Mouse (Mus musculus): ENCODE results near the gene Vmn1r237. TPM values are rescaled to one million over a fixed set of nuclear protein-coding genes. Genes with fewer than 3 reads are reported as not detected.

Gene Vmn1r237
- polyA plus RNA-seq (2016; fragmentation: Nextera tagmentation; extraction: Ambion mirVana) = not detected in 2 replicates

- H3K27me3 ChIP-seq (ENCODE audit: insufficient read depth, poor library complexity, severe bottlenecking) = no peaks in the 10 kb centered on the region
- H3K9me3 ChIP-seq = peaks cover 12% of the 10 kb centered on the region
- no peaks in the 10 kb centered on the region for H3K36me3 ChIP-seq
- H3K4me1 ChIP-seq (replicated peaks) = no peaks in the 10 kb centered on the region
- no peak within 1 kb of the TSS for H3K4me3 ChIP-seq
- no peak within 1 kb of the TSS for H3K27ac ChIP-seq
- DNase-seq (ENCODE audit: low spot score) = no peak
These were observed at the start of gene Vmn1r237 for GRCm38 (mm10) chr17:21311565-21311964. TSS of gene Vmn1r237 (plus strand) at chr17:21311865.

- H3K4me3 ChIP-seq = no peak overlapping the region
- H3K9me3 ChIP-seq = peaks cover under 1% of the 10 kb centered on the region
- H3K36me3 ChIP-seq = no peaks in the 10 kb centered on the region
- no peak overlapping the region for H3K27ac ChIP-seq
- 12% methylated on average over 4 of the region's 4 CpGs for WGBS
- DNase-seq (ENCODE audit: low spot score) = no peak
- no peaks in the 10 kb centered on the region for H3K27me3 ChIP-seq (ENCODE audit: insufficient read depth, poor library complexity, severe bottlenecking)
- H3K4me1 ChIP-seq (replicated peaks) = no peaks in the 10 kb centered on the region
These were observed 39.6 kb upstream of the Vmn1r237 start for GRCm38 (mm10) chr17:21272103-21272502.

- DNase-seq (ENCODE audit: low spot score) = no peak
- Histone ChIP-seq H3K27ac (no peak within 1 kb of the TSS), H3K36me3 (no peaks in the 10 kb centered on the region), H3K4me3 (no peak within 1 kb of the TSS), H3K27me3 (ENCODE audit: insufficient read depth, poor library complexity, severe bottlenecking) (no peaks in the 10 kb centered on the region), H3K4me1 (replicated peaks) (no peaks in the 10 kb centered on the region), H3K9me3 (peaks cover 16% of the 10 kb centered on the region; the same call in 1 of the 2 replicates)
- WGBS = 81% methylated on average over 3 of the region's 3 CpGs
These were observed 29.0 kb upstream of the Vmn1r237 start, which contains the start of gene Vmn1r236 for GRCm38 (mm10) chr17:21282642-21283041. TSS of gene Vmn1r236 (plus strand) at chr17:21282942.

GRCm38 (mm10) chr17:21284395-21284794 lies 27.3 kb upstream of the Vmn1r237 start:
- Histone ChIP-seq H3K4me3 (no peak overlapping the region), H3K4me1 (replicated peaks) (no peaks in the 10 kb centered on the region), H3K27me3 (ENCODE audit: insufficient read depth, poor library complexity, severe bottlenecking) (no peaks in the 10 kb centered on the region), H3K9me3 (peaks cover 16% of the 10 kb centered on the region; the same call in 1 of the 2 replicates), H3K27ac (no peak overlapping the region), H3K36me3 (no peaks in the 10 kb centered on the region)
- no peak for DNase-seq (ENCODE audit: low spot score)

DNA sequence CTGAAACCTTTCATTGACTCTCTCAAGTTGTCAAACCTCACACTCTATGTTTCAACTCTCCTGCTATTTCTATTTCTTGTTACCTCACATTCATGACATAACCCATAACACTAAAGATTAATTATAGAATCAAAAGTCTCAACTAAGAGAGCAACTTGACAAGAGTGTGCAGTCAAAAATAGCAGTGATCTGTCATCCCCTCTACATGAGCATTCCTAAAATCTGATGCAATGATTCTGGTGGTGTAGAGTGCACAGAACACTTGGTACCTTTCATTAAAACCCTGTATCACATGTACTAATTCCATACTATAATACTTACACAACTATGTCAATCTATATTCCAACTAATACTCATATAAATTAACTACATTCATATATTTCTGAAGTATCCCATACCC lies 22.0 kb upstream of the Vmn1r237 start:
- H3K36me3 ChIP-seq = no peaks in the 10 kb centered on the region
- no peaks in the 10 kb centered on the region for H3K27me3 ChIP-seq (ENCODE audit: insufficient read depth, poor library complexity, severe bottlenecking)
- H3K4me3 ChIP-seq = no peak overlapping the region
- DNase-seq (ENCODE audit: low spot score) = no peak
- H3K27ac ChIP-seq = no peak overlapping the region
- H3K9me3 ChIP-seq = 0 out of 2 replicates have a peak, but pooled peaks cover 5% of the 10 kb centered on the region
- H3K4me1 ChIP-seq (replicated peaks) = no peaks in the 10 kb centered on the region

Other genes starting within 250 kb of the Vmn1r237 start
- gene Vmn1r234, start 85.8 kb upstream of the Vmn1r237 start, polyA plus RNA-seq (2016; fragmentation: Nextera tagmentation; extraction: Ambion mirVana) = not detected in 2 replicates
- not detected in 2 replicates for gene Vmn1r235, start 55.5 kb upstream of the Vmn1r237 start, polyA plus RNA-seq (2016; fragmentation: Nextera tagmentation; extraction: Ambion mirVana)
- not detected in 2 replicates for gene Vmn1r236, start 28.9 kb upstream of the Vmn1r237 start, polyA plus RNA-seq (2016; fragmentation: Nextera tagmentation; extraction: Ambion mirVana)
- gene Zfp677, start 71.9 kb downstream of the Vmn1r237 start, polyA plus RNA-seq (2016; fragmentation: Nextera tagmentation; extraction: Ambion mirVana) = 2.6 TPM in 2 replicates
- gene Zfp54, start 111.4 kb downstream of the Vmn1r237 start, polyA plus RNA-seq (2016; fragmentation: Nextera tagmentation; extraction: Ambion mirVana) = 2.3 and 3.8 TPM in 2 replicates
- gene Zfp51, start 138.5 kb downstream of the Vmn1r237 start, polyA plus RNA-seq (2016; fragmentation: Nextera tagmentation; extraction: Ambion mirVana) = 11.6 and 14.9 TPM in 2 replicates
- 6.3 and 9.6 TPM in 2 replicates for gene Zfp53, start 177.1 kb downstream of the Vmn1r237 start, polyA plus RNA-seq (2016; fragmentation: Nextera tagmentation; extraction: Ambion mirVana)
- gene Zfp52, start 223.7 kb downstream of the Vmn1r237 start, polyA plus RNA-seq (2016; fragmentation: Nextera tagmentation; extraction: Ambion mirVana) = 1.5 and 2.0 TPM in 2 replicates